Mouse (Mus musculus): Measurements from ENCODE around the gene Tmem41a.

GRCm38 (mm10) chr16:21983146-21983545 lies 35.8 kb upstream of the Tmem41a start:
- TF ChIP-seq EP300 (IDR thresholded peaks at IDR 0.05; ENCODE audit: low read depth) (no peak), CTCF (IDR thresholded peaks at IDR 0.05; ENCODE audit: low read depth) (no peak)
